Mouse (Mus musculus) G1E (cell line): ENCODE measurements around the gene Pde8a.

Experiments used
- CTCF ChIP-seq: IDR thresholded peaks from 2 replicates; pipeline ENCODE4 v1.5.1; 2012; ENCODE audit warnings: low read depth, low read length, inconsistent platforms, mixed read lengths
- GATA1 ChIP-seq: IDR thresholded peaks from 2 replicates; pipeline ENCODE4 v1.6.1; 2012; ENCODE audit warnings: borderline replicate concordance, low read length, inconsistent platforms, mixed read lengths
- TAL1 ChIP-seq: conservative IDR thresholded peaks from 2 replicates; pipeline ENCODE4 v1.6.1; 2012; ENCODE audit warnings: low read depth, low read length, inconsistent platforms, mixed read lengths

DNA sequence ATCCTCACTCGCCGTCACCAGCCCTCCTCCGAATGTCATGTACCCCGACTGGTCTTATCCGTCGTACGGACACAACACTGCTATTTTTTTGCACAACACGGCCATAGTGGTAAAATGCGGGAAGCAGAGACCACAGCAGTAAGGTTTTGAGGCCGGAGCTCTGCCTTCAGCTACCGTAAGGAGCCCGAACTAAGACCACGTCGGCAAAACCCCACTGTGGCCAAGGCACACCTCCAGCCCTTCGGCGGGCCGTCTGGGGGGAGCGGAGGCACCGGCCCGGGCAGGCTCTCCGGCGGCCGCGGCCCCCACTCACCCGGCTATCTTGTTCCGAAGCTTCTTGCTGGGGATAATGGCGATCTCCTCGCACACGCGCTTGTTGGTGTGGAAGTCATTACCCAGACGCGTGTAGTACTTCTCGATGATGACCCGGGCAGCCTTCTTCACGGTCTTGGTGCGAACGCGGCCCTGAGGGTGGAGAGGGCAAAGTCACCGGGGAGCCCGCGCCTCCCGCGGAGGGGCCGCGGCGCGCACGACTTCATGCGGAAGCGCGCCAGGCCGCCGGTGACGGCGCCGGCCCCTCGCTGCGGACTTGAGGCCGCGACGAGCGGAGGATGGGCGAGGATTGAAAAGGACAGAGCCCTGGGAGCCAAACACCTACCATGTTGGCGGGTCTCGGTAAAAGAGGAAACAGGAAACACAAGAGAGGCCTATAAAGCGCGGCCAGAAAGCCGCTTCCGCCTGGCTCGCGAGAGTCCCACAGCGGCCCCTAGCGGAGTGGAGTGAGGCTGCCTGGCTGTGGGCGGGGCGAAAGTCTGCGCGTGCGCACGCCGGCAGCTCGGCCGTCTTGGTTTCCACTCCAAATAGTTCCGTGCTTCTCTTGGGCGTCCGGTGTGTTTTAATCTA lies 131.4 kb downstream of the Pde8a start, which contains the start of gene Rps17:
- TF ChIP-seq CTCF (peak; percentile 67), TAL1 (no peak), GATA1 (no peak)
